Mouse (Mus musculus) lung, postnatal 14 days (tissue): ENCODE data around the gene Mettl7a1.
"Not testable (repeated sequence)": the region's sequence is repeated elsewhere in the genome, so short reads cannot be mapped to it uniquely, and the experiment has no call there.

ENCODE experiments used
- DNase-seq: peaks from one replicate; pipeline ENCODE4 v3.0.0; 2021

Gene Mettl7a1

DNA sequence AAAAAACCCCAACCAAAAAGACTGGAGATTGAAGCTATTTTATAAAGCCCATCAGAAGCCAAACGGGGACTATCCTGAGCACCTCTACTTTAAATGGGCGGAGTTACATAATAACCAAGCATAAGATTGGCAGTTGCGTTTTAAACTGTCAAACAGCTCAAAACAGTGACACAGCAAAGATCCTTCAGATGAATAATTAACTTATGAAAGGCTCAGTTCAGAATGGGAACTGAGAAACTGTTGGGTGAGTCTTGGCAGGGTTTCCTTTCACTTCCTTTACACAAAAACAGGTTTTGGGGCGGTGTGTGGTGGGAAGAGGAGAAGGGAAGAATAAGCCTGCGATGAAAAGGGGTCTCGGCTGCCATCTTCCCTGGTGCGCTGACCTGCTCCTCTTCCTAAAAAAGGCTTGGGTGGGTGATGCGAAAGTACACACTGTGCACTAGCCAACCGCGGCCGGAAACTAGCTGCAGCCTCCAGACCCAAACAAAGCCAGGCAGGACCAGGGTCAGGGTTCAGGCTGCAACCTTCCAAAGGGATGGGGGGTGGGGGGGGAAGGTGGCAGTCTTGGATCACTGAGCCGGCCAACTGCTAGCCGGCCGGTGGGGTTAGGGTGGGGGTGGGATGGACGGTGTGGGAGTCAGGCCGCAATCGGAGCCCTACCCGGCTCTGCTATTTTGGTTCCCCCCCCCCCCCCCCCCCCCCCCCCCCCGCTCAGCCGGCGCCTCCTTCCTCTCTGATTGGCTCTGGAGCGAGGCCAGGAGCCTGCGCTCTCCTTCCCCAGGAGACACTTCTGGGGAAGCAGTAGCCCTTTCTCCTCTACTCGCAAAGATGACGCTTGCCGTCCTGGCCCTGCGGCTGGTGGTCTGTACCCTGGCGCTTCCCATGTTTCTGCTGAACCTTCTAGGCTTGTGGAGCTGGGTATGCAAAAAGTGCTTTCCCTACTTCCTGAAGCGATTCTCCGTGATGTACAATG lies at the start of gene Mettl7a1:
Gene Mettl7a1 (plus strand): TSS at position 122 of the 973 bp plus-strand sequence.
- peak; percentile 90 for DNase-seq

- no peak for DNase-seq
Observed at GRCm38 (mm10) chr15:100256386-100256785, 47.6 kb upstream of the Mettl7a1 start.

DNA sequence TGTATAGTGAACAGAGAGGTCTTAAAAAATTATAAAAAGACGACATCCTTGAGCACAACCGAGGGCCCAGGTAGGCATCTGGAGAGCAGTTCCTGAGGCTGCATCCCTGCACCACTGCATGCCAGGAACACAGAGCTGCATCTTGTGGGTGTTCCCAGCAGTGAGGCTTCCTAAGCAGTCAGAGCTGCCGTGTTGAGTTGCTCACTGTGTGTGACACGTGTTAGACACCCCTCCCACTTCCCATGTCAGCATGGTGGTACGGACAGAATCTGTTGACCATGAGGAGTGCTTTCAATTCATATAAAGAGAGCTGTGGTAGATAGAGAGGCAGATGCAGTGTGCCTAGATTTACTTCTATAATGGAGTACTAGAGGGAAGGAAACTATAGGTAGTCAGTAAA lies 46.6 kb upstream of the Mettl7a1 start:
- DNase-seq, result no peak

GRCm38 (mm10) chr15:100258646-100259425 lies 45.1 kb upstream of the Mettl7a1 start:
- DNase-seq, result peak; percentile 8

GRCm38 (mm10) chr15:100260351-100260750 lies 43.6 kb upstream of the Mettl7a1 start:
- DNase-seq, result not testable (repeated sequence)

GRCm38 (mm10) chr15:100263246-100263905 lies 40.6 kb upstream of the Mettl7a1 start:
- peak; percentile 5 for DNase-seq

GRCm38 (mm10) chr15:100265586-100266325 lies 38.2 kb upstream of the Mettl7a1 start:
- DNase-seq, result no peak

GRCm38 (mm10) chr15:100268916-100269315 lies 35.0 kb upstream of the Mettl7a1 start:
- DNase-seq, result no peak

DNA sequence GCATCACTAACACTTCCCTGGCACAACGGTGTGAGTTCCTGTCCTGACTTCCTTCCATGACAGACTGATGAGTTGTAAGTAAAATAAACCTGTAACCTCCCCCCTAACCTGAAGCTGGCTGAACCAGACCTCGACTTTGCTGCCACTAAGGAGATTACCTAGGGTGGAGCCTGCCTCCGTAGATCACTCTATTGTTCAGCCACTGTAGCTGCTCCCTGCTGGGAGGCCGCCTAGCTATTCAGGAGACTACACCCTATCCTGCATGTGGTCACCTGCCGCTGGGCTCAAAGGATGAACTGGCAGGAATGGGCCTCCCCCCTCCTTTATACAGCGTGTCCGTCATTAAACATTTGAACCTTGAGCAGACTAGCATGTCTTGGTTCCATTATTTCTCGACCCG lies 34.2 kb upstream of the Mettl7a1 start:
- no peak for DNase-seq

GRCm38 (mm10) chr15:100270609-100271008 lies 33.3 kb upstream of the Mettl7a1 start:
- not testable (repeated sequence) for DNase-seq

DNA sequence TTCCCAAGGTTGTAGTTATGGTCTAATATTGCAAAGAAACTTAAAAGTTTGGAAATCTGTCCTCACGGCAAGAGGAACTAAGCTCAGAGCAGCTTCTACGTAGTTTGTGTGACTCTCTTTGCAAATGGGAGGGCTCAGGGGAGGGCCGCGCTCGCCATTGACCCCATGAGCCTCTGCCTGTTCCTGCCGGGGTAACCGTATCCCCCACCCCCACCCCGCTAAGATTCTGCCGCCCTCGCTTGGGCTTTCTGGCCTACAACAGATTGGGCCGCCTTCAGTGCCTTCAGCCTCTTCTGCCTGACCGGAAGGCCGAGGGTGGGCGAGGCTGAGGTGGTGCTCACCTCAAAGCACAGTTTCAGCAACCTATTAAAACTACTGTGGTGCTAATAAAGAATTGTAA lies 32.5 kb upstream of the Mettl7a1 start:
- DNase-seq, result no peak

- not testable (repeated sequence) for DNase-seq
Observed at GRCm38 (mm10) chr15:100273791-100274308, 30.1 kb upstream of the Mettl7a1 start.

DNA sequence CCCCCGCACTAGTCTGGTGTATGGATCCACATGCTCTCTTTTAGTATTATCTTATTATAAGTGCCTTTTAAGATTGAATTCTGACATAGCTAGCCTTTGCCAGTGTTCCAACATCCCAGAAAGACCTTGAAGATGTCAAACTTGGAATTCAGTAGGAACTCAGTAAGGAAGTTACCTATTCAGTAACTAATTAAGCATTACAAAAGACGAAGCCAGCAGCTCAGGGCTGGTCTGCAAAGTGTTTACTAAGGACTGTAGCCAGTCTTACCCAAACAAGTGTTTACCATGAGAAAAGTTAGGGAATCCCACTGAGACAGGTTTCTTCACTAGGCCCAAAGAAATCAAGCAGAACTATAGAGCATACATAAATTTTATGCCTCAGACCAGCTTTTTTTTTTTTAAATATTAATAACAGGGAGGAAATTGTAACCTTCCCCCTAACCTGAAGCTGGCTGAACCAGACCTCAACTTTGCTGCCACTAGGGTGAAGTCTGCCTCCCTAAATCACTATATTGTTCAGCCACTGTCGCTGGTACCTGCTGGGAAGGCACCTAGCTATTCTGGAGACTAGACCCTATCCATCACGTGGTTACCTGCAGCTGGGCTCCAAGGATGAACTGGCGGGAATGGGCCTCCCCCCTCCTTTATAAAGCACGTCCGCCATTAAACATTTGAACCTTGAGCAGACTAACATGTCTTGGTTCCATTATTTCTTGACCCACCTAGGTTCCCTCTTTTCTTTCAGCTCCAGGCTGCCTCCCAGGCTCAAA lies 29.0 kb upstream of the Mettl7a1 start:
- no peak for DNase-seq

DNA sequence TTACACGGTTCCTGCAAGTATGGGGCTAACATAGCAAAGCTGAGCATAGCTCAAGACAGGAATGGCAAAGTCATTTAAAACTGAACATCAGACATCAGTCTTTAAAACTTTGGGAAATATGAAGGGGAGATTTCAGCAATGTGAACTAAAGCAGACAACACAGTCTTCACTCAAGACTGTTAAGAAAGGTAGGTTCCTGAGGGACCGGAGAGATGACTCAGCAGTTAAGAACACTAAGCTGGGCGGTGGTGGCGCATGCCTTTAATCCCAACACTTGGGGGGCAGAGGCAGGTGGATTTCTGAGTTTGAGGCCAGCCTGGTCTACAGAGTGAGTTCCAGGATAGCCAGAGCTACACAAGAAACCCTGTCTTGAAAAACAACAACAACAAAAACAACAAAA lies 27.5 kb upstream of the Mettl7a1 start:
- no peak for DNase-seq

DNA sequence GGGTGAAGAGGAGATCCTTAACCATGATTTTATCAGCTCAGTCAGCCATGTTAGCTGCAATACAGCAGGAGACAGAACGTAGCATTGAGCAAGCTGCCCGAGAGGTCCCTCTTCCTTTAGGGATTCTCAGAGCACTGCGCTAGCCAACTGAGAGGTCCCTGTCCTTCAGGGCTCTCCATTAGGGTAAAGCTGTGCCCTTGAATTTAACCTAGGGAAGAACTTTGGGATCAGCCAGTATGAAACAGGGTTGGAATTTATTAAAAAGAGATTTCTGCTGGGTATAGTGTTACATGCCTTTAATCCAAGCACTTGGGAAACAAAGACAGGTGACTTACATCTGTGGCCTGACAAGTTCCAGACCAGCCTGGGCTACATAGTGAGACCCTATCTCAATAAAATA lies 26.4 kb upstream of the Mettl7a1 start:
- DNase-seq, result no peak

- no peak for DNase-seq
Observed at GRCm38 (mm10) chr15:100280626-100281025, 23.3 kb upstream of the Mettl7a1 start, which contains the start of gene Tmprss12. Tmprss12 (plus strand) TSS chr15:100280837.

DNA sequence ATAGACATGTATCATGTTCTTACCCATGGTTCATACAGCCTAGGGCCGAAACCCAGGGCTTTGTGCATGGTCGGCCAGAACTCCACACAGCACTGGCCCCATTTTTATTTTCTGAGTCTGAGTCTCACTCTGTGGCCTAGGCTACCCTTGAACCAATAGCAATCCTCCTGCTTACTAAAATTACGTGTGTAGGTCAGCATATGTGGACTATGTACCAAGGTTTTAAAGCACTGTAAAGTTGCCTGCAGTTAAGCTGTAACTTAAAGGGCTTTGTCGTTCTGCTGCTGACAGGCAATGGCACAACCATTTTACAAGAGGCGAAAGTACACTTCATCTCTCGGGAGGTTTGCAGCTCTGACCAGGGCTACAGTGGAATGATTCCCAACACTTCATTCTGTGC lies 15.0 kb upstream of the Mettl7a1 start:
- no peak for DNase-seq

GRCm38 (mm10) chr15:100290858-100291257 lies 13.1 kb upstream of the Mettl7a1 start:
- no peak for DNase-seq

GRCm38 (mm10) chr15:100292326-100292725 lies 11.6 kb upstream of the Mettl7a1 start:
- DNase-seq, result no peak

GRCm38 (mm10) chr15:100297856-100298255 lies 6.1 kb upstream of the Mettl7a1 start:
- no peak for DNase-seq

DNA sequence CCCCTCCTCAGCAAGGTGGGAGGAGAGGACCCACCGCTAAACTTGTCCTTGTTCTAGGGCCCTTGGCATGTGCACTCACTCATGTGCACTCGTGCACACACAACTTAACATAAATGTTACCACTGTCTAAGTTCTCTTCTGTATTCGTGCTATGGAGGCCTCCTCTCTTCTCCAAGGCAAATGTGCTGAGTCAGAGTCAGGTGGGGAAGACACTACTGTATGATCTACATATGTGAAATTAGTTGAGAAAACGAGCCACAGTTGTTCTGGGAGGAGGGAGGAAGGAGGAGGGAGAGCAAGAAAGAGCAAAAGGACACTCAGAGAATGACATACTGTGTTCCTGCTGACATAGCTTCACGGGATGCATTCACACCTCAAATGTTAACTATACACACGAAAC lies 3.4 kb upstream of the Mettl7a1 start:
- DNase-seq, result no peak
